Mouse (Mus musculus): ENCODE results near the gene Atg13.

DNA sequence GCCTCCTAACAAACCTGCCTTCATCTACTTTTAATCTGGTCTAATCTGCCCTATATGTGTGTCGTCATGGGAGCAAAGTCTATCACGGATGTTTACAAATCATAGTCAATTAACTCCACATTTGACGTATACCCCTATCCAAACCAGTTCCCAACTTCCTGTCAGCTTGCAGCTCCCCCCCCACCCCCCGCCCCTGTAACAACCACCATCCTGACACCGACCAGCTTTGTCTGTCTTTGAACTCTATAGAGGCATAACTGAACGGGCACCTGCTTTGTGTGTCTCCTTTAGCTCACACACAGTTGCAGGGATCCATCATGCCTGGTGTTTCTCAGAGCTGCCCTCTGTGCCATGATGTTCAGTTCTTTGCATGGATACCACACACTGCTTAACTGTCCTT is 71.4 kb downstream of the Atg13 start:
- TF ChIP-seq CTCF (IDR thresholded peaks at IDR 0.05; ENCODE audit: low read depth, low read length) (no peak), POLR2A (IDR thresholded peaks at IDR 0.05; ENCODE audit: extremely low read depth, insufficient read depth, low read length) (no peak)

Data from liver, adult 2 months (tissue).